Comparison of ENCODE assay signal across 19 mouse cellular contexts in genomic region chr11:111558302-111559140, GRCm38 (mm10).
A peak's percentile ranks its signal among the peaks of the same experiment; 100 is the strongest.
DNase-seq lines count a peak whose midpoint lies in the region; ATAC-seq and TF ChIP-seq lines count a peak whose summit lies in the region.
"Had no signal": no experiment of that assay in that cellular context is flagged by ENCODE, and none has a peak within 500 bp of the region (broad histone marks: within the 10 kb centered on the region; RNA-seq: fewer than 3 reads in every experiment).

No protein-coding gene starts in this region.

- WGBS in forebrain, embryonic 14.5 days, result 28% methylated on average over 9 of the region's 9 CpGs
- 71% methylated on average over 9 of the region's 9 CpGs for WGBS in forebrain, embryonic 10.5 days
- WGBS in hindbrain, embryonic 12.5 days, result 33% methylated on average over 9 of the region's 9 CpGs
- WGBS in midbrain, embryonic 14.5 days, result 23% methylated on average over 9 of the region's 9 CpGs
- 71% methylated on average over 9 of the region's 9 CpGs for WGBS in stomach, postnatal 0 days

- ATAC-seq in forebrain, embryonic 14.5 days, result peak; percentile 70; the same call in 1 of the 2 replicates
- peak; percentile 87 for ATAC-seq in hindbrain, embryonic 12.5 days (ENCODE audit: low FRiP score)
- ATAC-seq in midbrain, embryonic 14.5 days (ENCODE audit: low FRiP score, low TSS enrichment), result no peak
- ATAC-seq in cerebellum, adult (ENCODE audit: insufficient number of reproducible peaks, low FRiP score, low TSS enrichment), result no peak
- ATAC-seq in stomach, postnatal 0 days (ENCODE audit: low FRiP score, low TSS enrichment), result no peak

- no peak for TF ChIP-seq EP300 in stomach, postnatal 0 days (optimal IDR thresholded peaks at IDR 0.05)

- no peak overlapping the region for H3K4me3 ChIP-seq in forebrain, embryonic 14.5 days (ENCODE audit: low read depth, low read length)
- H3K4me3 ChIP-seq in forebrain, embryonic 10.5 days, result no peak overlapping the region
- H3K4me3 ChIP-seq in hindbrain, embryonic 12.5 days, result no peak overlapping the region
- no peak overlapping the region for H3K4me3 ChIP-seq in midbrain, embryonic 14.5 days (replicated peaks; ENCODE audit: low read depth, low read length)
- no peak overlapping the region for H3K4me3 ChIP-seq in stomach, postnatal 0 days (ENCODE audit: low read depth, low read length)
- H3K4me3 ChIP-seq: heart, embryonic 15.5 days; megakaryocyte, embryonic 14.5 days had no signal

- no peak overlapping the region for H3K9ac ChIP-seq in forebrain, embryonic 14.5 days (ENCODE audit: low read length)
- no peak overlapping the region for H3K9ac ChIP-seq in hindbrain, embryonic 12.5 days
- no peak overlapping the region for H3K9ac ChIP-seq in midbrain, embryonic 14.5 days (replicated peaks; ENCODE audit: low read length)
- no peak overlapping the region for H3K9ac ChIP-seq in stomach, postnatal 0 days (ENCODE audit: low read length)
- H3K9ac ChIP-seq: heart, embryonic 15.5 days had no signal

- H3K4me1 ChIP-seq in forebrain, embryonic 14.5 days (ENCODE audit: control insufficient read depth, insufficient read depth, low read length), result 0 out of 2 replicates have a peak, but pooled peaks cover 4% of the 10 kb centered on the region
- H3K4me1 ChIP-seq in forebrain, embryonic 10.5 days, result peaks cover 16% of the 10 kb centered on the region
- H3K4me1 ChIP-seq in hindbrain, embryonic 12.5 days, result 0 out of 2 replicates have a peak, but pooled peaks cover 5% of the 10 kb centered on the region
- H3K4me1 ChIP-seq in midbrain, embryonic 14.5 days (ENCODE audit: control insufficient read depth, insufficient read depth, low read length), result no peaks in the 10 kb centered on the region
- H3K4me1 ChIP-seq in stomach, postnatal 0 days (replicated peaks; ENCODE audit: control insufficient read depth, insufficient read depth), result no peaks in the 10 kb centered on the region
- H3K4me1 ChIP-seq: heart, embryonic 15.5 days; megakaryocyte, embryonic 14.5 days had no signal

- H3K9me3 ChIP-seq in forebrain, embryonic 14.5 days (replicated peaks; ENCODE audit: control insufficient read depth, low read length), result no peaks in the 10 kb centered on the region
- no peaks in the 10 kb centered on the region for H3K9me3 ChIP-seq in forebrain, embryonic 10.5 days
- no peaks in the 10 kb centered on the region for H3K9me3 ChIP-seq in hindbrain, embryonic 12.5 days (replicated peaks)
- no peaks in the 10 kb centered on the region for H3K9me3 ChIP-seq in midbrain, embryonic 14.5 days (ENCODE audit: control insufficient read depth, low read length)
- no peaks in the 10 kb centered on the region for H3K9me3 ChIP-seq in stomach, postnatal 0 days (ENCODE audit: control insufficient read depth, low read length)
- H3K9me3 ChIP-seq: heart, embryonic 15.5 days had no signal

- TF ChIP-seq CTCF in stomach, postnatal 0 days (IDR thresholded peaks at IDR 0.05; ENCODE audit: low read depth), result no peak

- no peaks in the 10 kb centered on the region for H3K36me3 ChIP-seq in forebrain, embryonic 14.5 days (ENCODE audit: control insufficient read depth, insufficient read depth, low read length)
- no peaks in the 10 kb centered on the region for H3K36me3 ChIP-seq in forebrain, embryonic 10.5 days (replicated peaks)
- H3K36me3 ChIP-seq in hindbrain, embryonic 12.5 days, result no peaks in the 10 kb centered on the region
- H3K36me3 ChIP-seq in midbrain, embryonic 14.5 days (ENCODE audit: control insufficient read depth, insufficient read depth, low read length), result no peaks in the 10 kb centered on the region
- no peaks in the 10 kb centered on the region for H3K36me3 ChIP-seq in stomach, postnatal 0 days (ENCODE audit: control insufficient read depth, insufficient read depth, low read length)
- H3K36me3 ChIP-seq: heart, embryonic 15.5 days had no signal

- DNase-seq in forebrain, embryonic 14.5 days (ENCODE audit: low spot score), result peak; percentile 57
- DNase-seq in forebrain, embryonic 10.5 days (ENCODE audit: extremely low spot score, low spot score), result no peak
- peak; percentile 33 for DNase-seq in Muller cell, postnatal 12 days (ENCODE audit: inconsistent ontology term)
- peak; percentile 24 for DNase-seq in midbrain, embryonic 14.5 days
- DNase-seq in stomach, postnatal 0 days (ENCODE audit: low spot score), result no peak
- DNase-seq in layer of hippocampus, postnatal 14 days (ENCODE audit: low spot score in 2 of 2), result no peak
- DNase-seq: adrenal gland, postnatal 10 days; cerebellum, adult 9-10 months; heart, adult 18-20 months; kidney, adult 2 months; kidney, postnatal 25 days; layer of hippocampus, adult 9-11 months; lung, postnatal 14 days; right cerebral cortex, adult 18-20 months; thymus, adult 18-20 months had no signal

- no peaks in the 10 kb centered on the region for H3K27me3 ChIP-seq in forebrain, embryonic 14.5 days (replicated peaks; ENCODE audit: control insufficient read depth, insufficient read depth, low read length)
- H3K27me3 ChIP-seq in forebrain, embryonic 10.5 days (ENCODE audit: poor library complexity, severe bottlenecking), result no peaks in the 10 kb centered on the region
- no peaks in the 10 kb centered on the region for H3K27me3 ChIP-seq in hindbrain, embryonic 12.5 days
- H3K27me3 ChIP-seq in midbrain, embryonic 14.5 days (ENCODE audit: control insufficient read depth, insufficient read depth, low read length), result no peaks in the 10 kb centered on the region
- no peaks in the 10 kb centered on the region for H3K27me3 ChIP-seq in stomach, postnatal 0 days (ENCODE audit: control insufficient read depth, insufficient read depth, low read length)
- H3K27me3 ChIP-seq: heart, embryonic 15.5 days; megakaryocyte, embryonic 14.5 days had no signal

- H3K27ac ChIP-seq in forebrain, embryonic 14.5 days (ENCODE audit: low read depth, low read length), result no peak overlapping the region
- no peak overlapping the region for H3K27ac ChIP-seq in forebrain, embryonic 10.5 days
- 0 out of 2 replicates have a peak overlapping the region, but pooled peaks have one; percentile 41 for H3K27ac ChIP-seq in hindbrain, embryonic 12.5 days
- H3K27ac ChIP-seq in midbrain, embryonic 14.5 days (replicated peaks; ENCODE audit: low read depth, low read length), result no peak overlapping the region
- no peak overlapping the region for H3K27ac ChIP-seq in stomach, postnatal 0 days (replicated peaks)
- H3K27ac ChIP-seq: heart, embryonic 15.5 days had no signal

- no peak overlapping the region for H3K4me2 ChIP-seq in forebrain, embryonic 14.5 days (ENCODE audit: low read length)
- H3K4me2 ChIP-seq in hindbrain, embryonic 12.5 days (replicated peaks), result no peak overlapping the region
- no peak overlapping the region for H3K4me2 ChIP-seq in midbrain, embryonic 14.5 days (ENCODE audit: low read length)
- H3K4me2 ChIP-seq in stomach, postnatal 0 days (replicated peaks; ENCODE audit: low read depth), result no peak overlapping the region
- H3K4me2 ChIP-seq: heart, embryonic 15.5 days had no signal

Comparison
In these comparisons a context has a peak if more than half of its experiments do, and no peak if none do; other contexts are left out.
1. DNase-seq: peak in forebrain, embryonic 14.5 days (single experiment), Muller cell, postnatal 12 days (single experiment) and midbrain, embryonic 14.5 days (single experiment); none in forebrain, embryonic 10.5 days (single experiment), stomach, postnatal 0 days (single experiment) and layer of hippocampus, postnatal 14 days (0 of 2).
2. ATAC-seq: peak in forebrain, embryonic 14.5 days (single experiment) and hindbrain, embryonic 12.5 days (single experiment); none in midbrain, embryonic 14.5 days (single experiment), cerebellum, adult (single experiment) and stomach, postnatal 0 days (single experiment).